Mouse (Mus musculus): ENCODE results near the gene Cyp26b1. TPM values are rescaled to one million over a fixed set of nuclear protein-coding genes. Genes with fewer than 3 reads are reported as not detected.

Cyp26b1 gene
- total and polyA plus RNA-seq, 2 experiments, result 0.18 to 0.22 TPM

- Histone ChIP-seq H3K4me1 (ENCODE audit: control insufficient read depth, insufficient read depth, low read length) (0 out of 2 replicates have a peak, but pooled peaks cover 2% of the 10 kb centered on the region), H3K27ac (replicated peaks; ENCODE audit: insufficient read depth, low read depth, low read length) (no peak overlapping the region), H3K27me3 (ENCODE audit: control insufficient read depth, insufficient read depth, low read length) (peaks cover 17% of the 10 kb centered on the region), H3K36me3 (ENCODE audit: control insufficient read depth, insufficient read depth, low read length) (no peaks in the 10 kb centered on the region), H3K9ac (ENCODE audit: low read depth, low read length) (peak overlapping the region; percentile 45; the same call in 1 of the 2 replicates), H3K79me2 (ENCODE audit: control insufficient read depth, insufficient read depth, low read length) (no peaks in the 10 kb centered on the region), H3K4me3 (ENCODE audit: insufficient read depth, low read depth, low read length) (peak overlapping the region; percentile 60)
- TF ChIP-seq POLR2A (IDR thresholded peaks at IDR 0.05; ENCODE audit: extremely low read depth, insufficient read depth, low read length), result no peak
- no peak for TF ChIP-seq CTCF (IDR thresholded peaks at IDR 0.05; ENCODE audit: low read depth, low read length)
- WGBS, result 2% methylated on average over 37 of the region's 37 CpGs
- DNase-seq (ENCODE audit: extremely low read depth, low read depth, low spot score), result no peak
Measured at GRCm38 (mm10) chr6:84585686-84586300, 7.9 kb downstream of the Cyp26b1 start.

- Histone ChIP-seq H3K36me3 (ENCODE audit: control insufficient read depth, insufficient read depth, low read length) (no peaks in the 10 kb centered on the region), H3K79me2 (ENCODE audit: control insufficient read depth, insufficient read depth, low read length) (no peaks in the 10 kb centered on the region), H3K27me3 (ENCODE audit: control insufficient read depth, insufficient read depth, low read length) (peaks cover 17% of the 10 kb centered on the region), H3K4me3 (ENCODE audit: insufficient read depth, low read depth, low read length) (peak overlapping the region; percentile 60), H3K27ac (replicated peaks; ENCODE audit: insufficient read depth, low read depth, low read length) (no peak overlapping the region), H3K4me1 (ENCODE audit: control insufficient read depth, insufficient read depth, low read length) (0 out of 2 replicates have a peak, but pooled peaks cover 2% of the 10 kb centered on the region), H3K9ac (ENCODE audit: low read depth, low read length) (peak overlapping the region; percentile 8; the same call in 1 of the 2 replicates)
- no peak for TF ChIP-seq CTCF (IDR thresholded peaks at IDR 0.05; ENCODE audit: low read depth, low read length)
- no peak for TF ChIP-seq POLR2A (IDR thresholded peaks at IDR 0.05; ENCODE audit: extremely low read depth, insufficient read depth, low read length)
- no peak for DNase-seq (ENCODE audit: extremely low read depth, low read depth, low spot score)
- 2% methylated on average over 66 of the region's 66 CpGs for WGBS
Measured at GRCm38 (mm10) chr6:84584783-84585685, 8.7 kb downstream of the Cyp26b1 start.

GRCm38 (mm10) chr6:84583841-84584782 lies 9.6 kb downstream of the Cyp26b1 start:
- no peak overlapping the region for H3K27ac ChIP-seq (replicated peaks; ENCODE audit: insufficient read depth, low read depth, low read length)
- no peaks in the 10 kb centered on the region for H3K36me3 ChIP-seq (ENCODE audit: control insufficient read depth, insufficient read depth, low read length)
- H3K79me2 ChIP-seq (ENCODE audit: control insufficient read depth, insufficient read depth, low read length), result no peaks in the 10 kb centered on the region
- H3K9ac ChIP-seq (ENCODE audit: low read depth, low read length), result no peak overlapping the region
- TF ChIP-seq POLR2A (IDR thresholded peaks at IDR 0.05; ENCODE audit: extremely low read depth, insufficient read depth, low read length), result no peak
- no peak for TF ChIP-seq CTCF (IDR thresholded peaks at IDR 0.05; ENCODE audit: low read depth, low read length)
- DNase-seq (ENCODE audit: extremely low read depth, low read depth, low spot score), result no peak
- H3K27me3 ChIP-seq (ENCODE audit: control insufficient read depth, insufficient read depth, low read length), result peaks cover 21% of the 10 kb centered on the region
- 9% methylated on average over 48 of the region's 48 CpGs for WGBS
- 0 out of 2 replicates have a peak, but pooled peaks cover 2% of the 10 kb centered on the region for H3K4me1 ChIP-seq (ENCODE audit: control insufficient read depth, insufficient read depth, low read length)
- H3K4me3 ChIP-seq (ENCODE audit: insufficient read depth, low read depth, low read length), result peak overlapping the region; percentile 60; the same call in 1 of the 2 replicates

GRCm38 (mm10) chr6:84583371-84583770 lies 10.3 kb downstream of the Cyp26b1 start:
- peak overlapping the region; percentile 33; the same call in 1 of the 2 replicates for H3K4me3 ChIP-seq (ENCODE audit: insufficient read depth, low read depth, low read length)
- DNase-seq (ENCODE audit: extremely low read depth, low read depth, low spot score), result peak; percentile 18
- H3K27ac ChIP-seq (replicated peaks; ENCODE audit: insufficient read depth, low read depth, low read length), result no peak overlapping the region
- no peaks in the 10 kb centered on the region for H3K36me3 ChIP-seq (ENCODE audit: control insufficient read depth, insufficient read depth, low read length)
- peaks cover 21% of the 10 kb centered on the region for H3K27me3 ChIP-seq (ENCODE audit: control insufficient read depth, insufficient read depth, low read length)
- WGBS, result 1% methylated on average over 26 of the region's 26 CpGs
- H3K9ac ChIP-seq (ENCODE audit: low read depth, low read length), result no peak overlapping the region
- H3K79me2 ChIP-seq (ENCODE audit: control insufficient read depth, insufficient read depth, low read length), result no peaks in the 10 kb centered on the region
- TF ChIP-seq CTCF (IDR thresholded peaks at IDR 0.05; ENCODE audit: low read depth, low read length), result no peak
- no peak for TF ChIP-seq POLR2A (IDR thresholded peaks at IDR 0.05; ENCODE audit: extremely low read depth, insufficient read depth, low read length)
- 0 out of 2 replicates have a peak, but pooled peaks cover 2% of the 10 kb centered on the region for H3K4me1 ChIP-seq (ENCODE audit: control insufficient read depth, insufficient read depth, low read length)

GRCm38 (mm10) chr6:84582826-84583225 lies 10.9 kb downstream of the Cyp26b1 start:
- Histone ChIP-seq H3K4me1 (ENCODE audit: control insufficient read depth, insufficient read depth, low read length) (0 out of 2 replicates have a peak, but pooled peaks cover 2% of the 10 kb centered on the region), H3K79me2 (ENCODE audit: control insufficient read depth, insufficient read depth, low read length) (no peaks in the 10 kb centered on the region), H3K9ac (ENCODE audit: low read depth, low read length) (no peak overlapping the region), H3K27me3 (ENCODE audit: control insufficient read depth, insufficient read depth, low read length) (peaks cover 20% of the 10 kb centered on the region), H3K27ac (replicated peaks; ENCODE audit: insufficient read depth, low read depth, low read length) (no peak overlapping the region), H3K36me3 (ENCODE audit: control insufficient read depth, insufficient read depth, low read length) (no peaks in the 10 kb centered on the region), H3K4me3 (ENCODE audit: insufficient read depth, low read depth, low read length) (no peak overlapping the region)
- 36% methylated on average over 5 of the region's 5 CpGs for WGBS
- TF ChIP-seq POLR2A (IDR thresholded peaks at IDR 0.05; ENCODE audit: extremely low read depth, insufficient read depth, low read length) (no peak), CTCF (IDR thresholded peaks at IDR 0.05; ENCODE audit: low read depth, low read length) (no peak)
- DNase-seq (ENCODE audit: extremely low read depth, low read depth, low spot score), result no peak

Data from liver, adult 2 months (tissue).